Mouse (Mus musculus): ENCODE data around the gene Rpgrip1. TPM values are rescaled to one million over a fixed set of nuclear protein-coding genes. Genes with fewer than 3 reads are reported as not detected.
A peak's percentile ranks its signal among the peaks of the same experiment; 100 is the strongest.

Rpgrip1 gene
- polyA plus RNA-seq, 1 experiment: 0.86 TPM

DNA sequence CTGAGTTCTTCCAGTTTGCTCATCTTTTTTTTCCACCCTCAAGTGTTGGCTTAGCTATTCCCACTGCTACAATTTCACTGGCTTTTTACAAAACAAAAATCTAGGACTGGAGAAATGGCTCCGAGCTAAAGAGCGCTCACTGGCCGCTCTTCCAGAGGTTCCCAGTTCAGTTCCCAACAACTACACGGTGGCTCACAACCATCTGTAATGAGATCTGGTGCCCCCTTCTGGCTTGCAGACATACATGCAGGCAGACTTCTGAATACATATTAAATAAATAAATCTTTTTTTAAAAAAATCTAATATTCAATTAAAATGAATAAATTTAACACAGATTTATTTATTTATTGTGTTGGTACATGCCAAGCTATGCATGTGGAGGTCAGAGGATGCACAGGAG is 36.0 kb downstream of the Rpgrip1 start:
- Histone ChIP-seq H3K36me3 (ENCODE audit: control insufficient read depth, insufficient read depth, low read length) (no peaks in the 10 kb centered on the region), H3K27me3 (ENCODE audit: control insufficient read depth, insufficient read depth, low read length) (no peaks in the 10 kb centered on the region), H3K4me3 (ENCODE audit: low read depth, low read length) (no peak overlapping the region), H3K27ac (ENCODE audit: insufficient read depth, low read depth, low read length) (no peak overlapping the region), H3K4me1 (ENCODE audit: control insufficient read depth, insufficient read depth, insufficient read length, low read length) (peaks cover 3% of the 10 kb centered on the region; the same call in 1 of the 2 replicates)
- TF ChIP-seq CTCF (IDR thresholded peaks at IDR 0.05; ENCODE audit: extremely low read depth, insufficient read length, insufficient replicate concordance, low read depth, low read length) (peak; percentile 40; the same call in 1 of the 2 replicates), POLR2A (IDR thresholded peaks at IDR 0.05; ENCODE audit: low read depth, low read length) (no peak)
- 71% methylated on average over 4 of the region's 4 CpGs for WGBS

DNA sequence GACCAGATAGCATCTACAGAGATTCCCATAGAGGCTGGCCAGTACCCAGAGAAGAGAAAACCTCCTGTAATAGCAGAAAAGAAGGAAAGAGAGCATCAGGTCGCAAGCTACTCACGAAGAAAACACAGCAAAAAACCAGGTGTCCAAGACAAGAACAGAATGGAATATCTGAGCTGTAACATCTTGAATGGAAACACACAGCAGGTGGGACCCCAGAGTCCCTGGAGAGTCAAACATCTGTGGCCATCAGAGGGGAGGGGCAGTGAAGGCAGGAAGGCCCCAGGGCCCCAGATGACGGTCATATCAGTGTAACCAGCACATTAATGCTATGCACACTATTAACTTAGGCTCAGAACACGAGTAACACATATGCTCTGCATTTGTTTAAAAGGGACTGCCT is 39.4 kb downstream of the Rpgrip1 start:
- no peaks in the 10 kb centered on the region for H3K36me3 ChIP-seq (ENCODE audit: control insufficient read depth, insufficient read depth, low read length)
- H3K27me3 ChIP-seq (ENCODE audit: control insufficient read depth, insufficient read depth, low read length): no peaks in the 10 kb centered on the region
- WGBS: 65% methylated on average over 4 of the region's 4 CpGs
- no peaks in the 10 kb centered on the region for H3K4me1 ChIP-seq (ENCODE audit: control insufficient read depth, insufficient read depth, insufficient read length, low read length)
- H3K27ac ChIP-seq (ENCODE audit: insufficient read depth, low read depth, low read length): no peak overlapping the region
- TF ChIP-seq CTCF (IDR thresholded peaks at IDR 0.05; ENCODE audit: extremely low read depth, insufficient read length, insufficient replicate concordance, low read depth, low read length) (no peak), POLR2A (IDR thresholded peaks at IDR 0.05; ENCODE audit: low read depth, low read length) (no peak)
- no peak overlapping the region for H3K4me3 ChIP-seq (ENCODE audit: low read depth, low read length)

DNA sequence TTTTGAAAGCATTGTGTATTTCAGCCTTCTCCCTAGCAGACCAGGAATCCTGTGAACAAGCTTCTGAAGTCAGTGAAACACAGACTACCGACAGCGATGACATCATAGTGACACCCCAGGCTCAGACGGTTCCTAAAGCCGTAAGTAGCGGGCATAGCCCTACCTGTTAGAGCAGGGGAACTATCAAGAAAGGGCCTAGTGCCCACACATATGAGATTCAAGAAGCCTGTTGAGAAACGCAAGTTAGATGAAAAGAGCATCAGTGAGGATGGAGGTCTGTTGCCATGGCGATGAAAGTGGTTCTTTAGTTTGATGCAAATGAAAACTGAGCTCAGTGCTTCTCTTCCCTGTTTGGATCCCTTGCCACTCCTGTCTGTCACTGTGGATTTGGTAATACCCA is 41.7 kb downstream of the Rpgrip1 start:
- WGBS: 57% methylated on average over 7 of the region's 7 CpGs

DNA sequence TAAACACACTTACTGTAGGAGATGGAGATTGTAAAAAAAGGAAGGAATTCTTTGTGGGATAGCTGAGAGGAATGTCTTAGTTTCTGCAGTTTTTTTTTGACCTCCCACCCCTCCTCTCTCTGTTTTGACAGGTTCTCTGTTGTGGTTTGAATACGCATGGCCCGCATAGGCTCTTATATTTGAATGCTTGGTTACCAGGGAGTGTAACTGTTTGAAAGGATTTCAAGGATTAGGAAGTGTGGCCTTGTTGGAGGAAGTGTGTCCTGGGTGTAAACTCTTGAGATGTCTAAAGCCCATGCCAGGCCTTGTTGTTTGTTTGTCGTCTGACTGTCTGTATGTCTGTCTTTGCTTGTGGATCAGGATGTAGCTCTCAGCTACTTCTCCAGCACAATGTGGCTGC is 42.1 kb downstream of the Rpgrip1 start:
- no peaks in the 10 kb centered on the region for H3K36me3 ChIP-seq (ENCODE audit: control insufficient read depth, insufficient read depth, low read length)
- H3K27ac ChIP-seq (ENCODE audit: insufficient read depth, low read depth, low read length): no peak overlapping the region
- no peak overlapping the region for H3K4me3 ChIP-seq (ENCODE audit: low read depth, low read length)
- no peaks in the 10 kb centered on the region for H3K27me3 ChIP-seq (ENCODE audit: control insufficient read depth, insufficient read depth, low read length)
- H3K4me1 ChIP-seq (ENCODE audit: control insufficient read depth, insufficient read depth, insufficient read length, low read length): peaks cover 2% of the 10 kb centered on the region; the same call in 1 of the 2 replicates
- TF ChIP-seq POLR2A (IDR thresholded peaks at IDR 0.05; ENCODE audit: low read depth, low read length): no peak
- 59% methylated on average over 3 of the region's 3 CpGs for WGBS

More for the DNA sequence above, 41.7 kb downstream of the Rpgrip1 start:
- TF ChIP-seq CTCF (IDR thresholded peaks at IDR 0.05; ENCODE audit: extremely low read depth, insufficient read length, insufficient replicate concordance, low read depth, low read length): no peak
- no peak for TF ChIP-seq POLR2A (IDR thresholded peaks at IDR 0.05; ENCODE audit: low read depth, low read length)
- Histone ChIP-seq H3K27ac (ENCODE audit: insufficient read depth, low read depth, low read length) (no peak overlapping the region), H3K36me3 (ENCODE audit: control insufficient read depth, insufficient read depth, low read length) (no peaks in the 10 kb centered on the region), H3K27me3 (ENCODE audit: control insufficient read depth, insufficient read depth, low read length) (no peaks in the 10 kb centered on the region), H3K4me3 (ENCODE audit: low read depth, low read length) (no peak overlapping the region), H3K4me1 (ENCODE audit: control insufficient read depth, insufficient read depth, insufficient read length, low read length) (peaks cover 2% of the 10 kb centered on the region; the same call in 1 of the 2 replicates)

DNA sequence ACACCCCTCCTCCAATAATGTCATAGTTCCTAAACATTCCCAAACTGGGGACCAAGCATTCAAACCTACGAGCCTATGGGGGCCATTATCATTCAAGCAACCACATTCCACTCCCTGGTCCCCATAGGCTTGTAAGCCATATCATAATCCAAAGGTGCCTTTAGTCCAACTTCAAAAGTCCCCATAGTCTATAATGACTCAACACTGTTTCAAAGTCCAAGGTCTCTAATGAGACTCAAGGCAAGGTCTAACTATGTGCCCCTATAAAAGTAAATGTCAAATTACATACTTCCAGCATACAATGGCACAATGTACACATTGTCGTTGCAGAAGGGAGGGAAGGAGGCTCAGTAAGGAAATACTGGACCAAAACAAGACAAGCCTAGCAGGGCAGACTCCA is 44.5 kb downstream of the Rpgrip1 start:
- no peak overlapping the region for H3K27ac ChIP-seq (ENCODE audit: insufficient read depth, low read depth, low read length)
- no peaks in the 10 kb centered on the region for H3K27me3 ChIP-seq (ENCODE audit: control insufficient read depth, insufficient read depth, low read length)
- TF ChIP-seq CTCF (IDR thresholded peaks at IDR 0.05; ENCODE audit: extremely low read depth, insufficient read length, insufficient replicate concordance, low read depth, low read length) (no peak), POLR2A (IDR thresholded peaks at IDR 0.05; ENCODE audit: low read depth, low read length) (no peak)
- peaks cover 2% of the 10 kb centered on the region; the same call in 1 of the 2 replicates for H3K4me1 ChIP-seq (ENCODE audit: control insufficient read depth, insufficient read depth, insufficient read length, low read length)
- H3K36me3 ChIP-seq (ENCODE audit: control insufficient read depth, insufficient read depth, low read length): peaks cover 14% of the 10 kb centered on the region
- no peak overlapping the region for H3K4me3 ChIP-seq (ENCODE audit: low read depth, low read length)
- WGBS: 40% methylated on average over 2 of the region's 2 CpGs

DNA sequence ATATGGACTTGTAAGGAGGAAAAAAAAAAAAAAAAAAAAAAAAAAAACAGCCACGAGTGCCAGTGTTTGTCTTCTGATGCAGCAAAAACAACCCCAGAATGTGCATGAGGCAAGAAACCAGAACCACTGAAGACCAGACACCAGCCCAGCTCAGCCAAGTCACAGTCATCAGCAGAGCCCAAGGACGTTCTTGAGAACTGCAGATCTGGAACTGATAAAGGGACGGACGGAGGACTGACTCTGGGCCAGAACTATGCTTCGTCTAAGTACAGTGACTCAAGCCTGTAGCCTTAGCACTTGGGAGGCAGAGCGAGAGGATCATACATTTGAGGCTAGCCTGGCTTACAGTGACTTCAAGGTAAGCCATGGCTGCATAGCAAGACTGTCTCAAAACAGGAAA is 50.4 kb downstream of the Rpgrip1 start:
- 81% methylated on average over 6 of the region's 6 CpGs for whole genome bisulfite sequencing
- Histone ChIP-seq H3K4me3 (ENCODE audit: low read depth, low read length) (no peak overlapping the region), H3K27ac (ENCODE audit: insufficient read depth, low read depth, low read length) (no peak overlapping the region), H3K36me3 (ENCODE audit: control insufficient read depth, insufficient read depth, low read length) (peaks cover 60% of the 10 kb centered on the region), H3K4me1 (ENCODE audit: control insufficient read depth, insufficient read depth, insufficient read length, low read length) (no peaks in the 10 kb centered on the region), H3K27me3 (ENCODE audit: control insufficient read depth, insufficient read depth, low read length) (no peaks in the 10 kb centered on the region)
- TF ChIP-seq CTCF (IDR thresholded peaks at IDR 0.05; ENCODE audit: extremely low read depth, insufficient read length, insufficient replicate concordance, low read depth, low read length) (no peak), POLR2A (IDR thresholded peaks at IDR 0.05; ENCODE audit: low read depth, low read length) (no peak)

DNA sequence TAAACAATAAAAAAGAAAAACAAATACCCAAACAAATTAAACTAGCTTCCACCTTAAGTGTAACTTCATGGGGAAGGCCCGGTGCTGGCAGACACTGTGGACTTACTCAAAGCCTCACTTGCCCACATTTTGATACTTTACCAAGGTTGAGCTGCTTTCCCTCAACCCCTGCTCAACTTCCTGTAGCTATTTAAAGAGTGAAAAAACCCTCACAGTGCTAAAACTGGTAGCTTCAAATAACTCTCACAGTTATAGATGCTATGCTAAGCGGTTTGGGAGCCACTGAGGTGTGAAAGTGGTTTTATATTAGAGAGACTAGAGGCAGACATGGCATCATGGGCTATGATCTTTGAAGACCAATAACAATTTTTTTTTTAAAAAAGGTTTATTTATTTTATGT is 56.1 kb downstream of the Rpgrip1 start:
- no peak overlapping the region for H3K4me3 ChIP-seq (ENCODE audit: low read depth, low read length)
- H3K27ac ChIP-seq (ENCODE audit: insufficient read depth, low read depth, low read length): no peak overlapping the region
- TF ChIP-seq CTCF (IDR thresholded peaks at IDR 0.05; ENCODE audit: extremely low read depth, insufficient read length, insufficient replicate concordance, low read depth, low read length) (no peak), POLR2A (IDR thresholded peaks at IDR 0.05; ENCODE audit: low read depth, low read length) (no peak)
- no peaks in the 10 kb centered on the region for H3K4me1 ChIP-seq (ENCODE audit: control insufficient read depth, insufficient read depth, insufficient read length, low read length)
- peaks cover 54% of the 10 kb centered on the region for H3K36me3 ChIP-seq (ENCODE audit: control insufficient read depth, insufficient read depth, low read length)
- WGBS: 86% methylated on average over 2 of the region's 2 CpGs
- no peaks in the 10 kb centered on the region for H3K27me3 ChIP-seq (ENCODE audit: control insufficient read depth, insufficient read depth, low read length)

DNA sequence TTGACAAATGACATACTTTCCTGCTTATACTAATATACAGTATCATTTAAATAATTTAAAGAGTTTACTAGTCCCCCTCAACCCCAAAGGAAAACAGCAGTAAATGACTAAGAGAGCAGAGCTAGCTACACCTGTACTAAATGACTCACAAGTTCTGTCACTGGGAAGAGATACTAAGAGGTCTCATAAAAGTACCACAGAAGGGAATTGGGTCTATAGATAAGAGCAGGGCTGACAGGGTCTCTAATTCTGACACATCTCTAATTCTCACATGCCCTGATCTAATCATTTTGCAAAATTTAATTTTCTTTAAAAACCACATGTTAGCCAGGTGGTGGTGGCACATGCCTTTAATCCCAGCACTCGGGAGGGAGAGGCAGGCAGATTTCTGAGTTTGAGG is 78.3 kb downstream of the Rpgrip1 start:
- 88% methylated on average over 1 of the region's 1 CpGs for WGBS

More for the DNA sequence above, 78.3 kb downstream of the Rpgrip1 start:
- Histone ChIP-seq H3K4me1 (ENCODE audit: control insufficient read depth, insufficient read depth, insufficient read length, low read length) (no peaks in the 10 kb centered on the region), H3K27me3 (ENCODE audit: control insufficient read depth, insufficient read depth, low read length) (no peaks in the 10 kb centered on the region), H3K36me3 (ENCODE audit: control insufficient read depth, insufficient read depth, low read length) (no peaks in the 10 kb centered on the region; the same call in none of the 2 replicates), H3K27ac (ENCODE audit: insufficient read depth, low read depth, low read length) (no peak overlapping the region), H3K4me3 (ENCODE audit: low read depth, low read length) (no peak overlapping the region)
- TF ChIP-seq POLR2A (IDR thresholded peaks at IDR 0.05; ENCODE audit: low read depth, low read length) (no peak), CTCF (IDR thresholded peaks at IDR 0.05; ENCODE audit: extremely low read depth, insufficient read length, insufficient replicate concordance, low read depth, low read length) (no peak)
